9 mouse cellular contexts compared by ENCODE assay signal in the genomic region with DNA sequence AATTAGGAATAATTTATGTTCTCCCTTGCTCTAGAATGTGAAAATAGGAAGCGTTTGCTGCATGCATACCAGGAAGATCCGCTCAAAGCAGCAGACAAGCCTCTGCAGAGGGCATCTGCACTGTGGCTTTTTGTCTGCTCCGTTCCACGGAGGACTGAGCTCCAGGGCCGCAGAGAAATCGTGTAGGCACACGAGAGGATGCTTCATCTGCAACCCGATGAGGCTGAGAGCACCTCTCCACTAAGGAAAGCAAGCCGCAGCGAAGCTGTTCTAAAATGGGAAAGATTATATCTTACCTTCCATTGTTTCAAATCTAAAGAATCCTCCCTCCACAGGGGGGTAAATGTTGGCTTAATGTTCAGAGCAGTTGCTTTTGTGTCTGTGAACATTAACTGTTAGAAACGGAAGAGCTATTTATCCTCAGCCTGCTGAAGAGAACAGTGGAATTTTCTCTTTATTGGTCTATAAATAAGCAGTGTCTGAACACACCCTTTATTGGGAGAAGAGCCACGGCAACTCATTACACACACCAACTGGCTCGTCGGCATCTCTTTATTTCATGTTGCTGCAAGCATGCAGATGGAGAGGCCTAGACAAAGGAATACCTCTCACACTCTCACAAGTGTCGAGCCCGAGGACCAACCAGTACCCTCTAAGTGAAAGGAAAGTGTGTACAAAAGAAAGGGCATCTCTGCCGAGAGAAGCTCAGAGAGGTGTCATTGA.
DNase-seq lines count a peak whose midpoint lies in the region; ATAC-seq and TF ChIP-seq lines count a peak whose summit lies in the region.
"Had no signal": no experiment of that assay in that cellular context is flagged by ENCODE, and none has a peak within 500 bp of the region (broad histone marks: within the 10 kb centered on the region; RNA-seq: fewer than 3 reads in every experiment).

No protein-coding gene starts in this region.

- H3K27me3 ChIP-seq in lung, embryonic 14.5 days (ENCODE audit: insufficient read depth, low read length): no peaks in the 10 kb centered on the region
- H3K27me3 ChIP-seq in hindbrain, embryonic 11.5 days (ENCODE audit: control insufficient read depth, insufficient read depth, low read length): no peaks in the 10 kb centered on the region
- no peaks in the 10 kb centered on the region for H3K27me3 ChIP-seq in midbrain, embryonic 15.5 days (replicated peaks)

- H3K9me3 ChIP-seq in lung, embryonic 14.5 days (ENCODE audit: low read depth, low read length): no peaks in the 10 kb centered on the region
- no peaks in the 10 kb centered on the region for H3K9me3 ChIP-seq in hindbrain, embryonic 11.5 days (ENCODE audit: control insufficient read depth, low read length)
- H3K9me3 ChIP-seq in midbrain, embryonic 15.5 days: no peaks in the 10 kb centered on the region

- no peaks in the 10 kb centered on the region for H3K36me3 ChIP-seq in lung, embryonic 14.5 days (ENCODE audit: insufficient read depth)
- no peaks in the 10 kb centered on the region for H3K36me3 ChIP-seq in hindbrain, embryonic 11.5 days (ENCODE audit: control insufficient read depth, insufficient read depth, low read length)
- no peaks in the 10 kb centered on the region for H3K36me3 ChIP-seq in midbrain, embryonic 15.5 days (replicated peaks)

- H3K4me1 ChIP-seq in lung, embryonic 14.5 days (ENCODE audit: insufficient read depth): no peaks in the 10 kb centered on the region
- 0 out of 2 replicates have a peak, but pooled peaks cover 2% of the 10 kb centered on the region for H3K4me1 ChIP-seq in hindbrain, embryonic 11.5 days (replicated peaks; ENCODE audit: control insufficient read depth, insufficient read depth, low read length)
- peaks cover 13% of the 10 kb centered on the region for H3K4me1 ChIP-seq in midbrain, embryonic 15.5 days

- H3K27ac ChIP-seq in lung, embryonic 14.5 days (ENCODE audit: low read depth): 0 out of 2 replicates have a peak overlapping the region, but pooled peaks have one; percentile 33
- no peak overlapping the region for H3K27ac ChIP-seq in hindbrain, embryonic 11.5 days (ENCODE audit: low read depth, low read length)
- peak overlapping the region; percentile 57 for H3K27ac ChIP-seq in midbrain, embryonic 15.5 days

- no peak overlapping the region for H3K4me3 ChIP-seq in lung, embryonic 14.5 days (ENCODE audit: low read depth, low read length)
- H3K4me3 ChIP-seq in hindbrain, embryonic 11.5 days (ENCODE audit: low read depth, low read length): no peak overlapping the region
- no peak overlapping the region for H3K4me3 ChIP-seq in midbrain, embryonic 15.5 days

- no peak for TF ChIP-seq CTCF in lung, embryonic 14.5 days (IDR thresholded peaks at IDR 0.05; ENCODE audit: low read depth)

- peak; percentile 45 to 46 for DNase-seq in frontal cortex, postnatal 36 days (ENCODE audit: low spot score in 2 of 2)
- no peak for DNase-seq in frontal cortex, postnatal 25 days (ENCODE audit: low spot score in 2 of 2)
- peak; percentile 8 for DNase-seq in lung, embryonic 14.5 days
- DNase-seq in lung, postnatal 14 days: no peak
- DNase-seq in hindbrain, embryonic 11.5 days (ENCODE audit: low spot score): peak; percentile 7
- DNase-seq in liver: no peak
- DNase-seq in cerebellum, adult 9-11 months: no peak

- H3K4me2 ChIP-seq in lung, embryonic 14.5 days: no peak overlapping the region
- H3K4me2 ChIP-seq in hindbrain, embryonic 11.5 days (replicated peaks; ENCODE audit: low read depth, low read length): no peak overlapping the region
- no peak overlapping the region for H3K4me2 ChIP-seq in midbrain, embryonic 15.5 days

- no peak for ATAC-seq in lung, embryonic 14.5 days (ENCODE audit: insufficient read depth)
- ATAC-seq in hindbrain, embryonic 11.5 days (ENCODE audit: low FRiP score): no peak
- 0 out of 2 replicates have a peak, but pooled peaks have one; percentile 15 for ATAC-seq in midbrain, embryonic 15.5 days (replicated peaks)
- ATAC-seq: inflammation-experienced regulatory T-cells, adult 6 months had no signal

- no peak overlapping the region for H3K9ac ChIP-seq in lung, embryonic 14.5 days
- no peak overlapping the region for H3K9ac ChIP-seq in hindbrain, embryonic 11.5 days (ENCODE audit: low read depth, low read length)
- H3K9ac ChIP-seq in midbrain, embryonic 15.5 days: no peak overlapping the region

- WGBS in lung, embryonic 14.5 days: 52% methylated on average over 17 of the region's 17 CpGs
- 63% methylated on average over 17 of the region's 17 CpGs for WGBS in hindbrain, embryonic 11.5 days
- 47% methylated on average over 17 of the region's 17 CpGs for WGBS in midbrain, embryonic 15.5 days

Comparison
In these comparisons a context has a peak if more than half of its experiments do, and no peak if none do; other contexts are left out.
1. DNase-seq: peak in frontal cortex, postnatal 36 days (2 of 2), lung, embryonic 14.5 days (single experiment) and hindbrain, embryonic 11.5 days (single experiment); none in frontal cortex, postnatal 25 days (0 of 2), lung, postnatal 14 days (single experiment), liver (single experiment) and cerebellum, adult 9-11 months (single experiment).